Mouse (Mus musculus) liver, embryonic 15.5 days (tissue): ENCODE data around the gene 6820408C15Rik. TPM values are rescaled to one million over a fixed set of nuclear protein-coding genes. Genes with fewer than 3 reads are reported as not detected.
A peak's percentile ranks its signal among the peaks of the same experiment; 100 is the strongest.
"Not testable (repeated sequence)": the region's sequence is repeated elsewhere in the genome, so short reads cannot be mapped to it uniquely, and the experiment has no call there.

Experiments used
- ATAC-seq: fragments of 200-750 bp; cut with Nextera tagmentation; 2 replicates; pipeline ENCODE4 v1.8.0; 2017; ENCODE audit warnings: moderate number of reproducible peaks, mild to moderate bottlenecking, moderate library complexity; ENCODE audit not compliant: insufficient read depth
- H3K27ac ChIP-seq: fragments of 300-500 bp; sonication (generic); replicated peaks from 2 replicates; pipeline ENCODE4 v1.5.1; 2015; ENCODE audit warnings: mild to moderate bottlenecking, inconsistent platforms
- H3K27me3 ChIP-seq: fragments of 300-500 bp; sonication (generic); 2 replicates; pipeline ENCODE4 v1.6.1; 2015; ENCODE audit warnings: mild to moderate bottlenecking, inconsistent platforms
- H3K36me3 ChIP-seq: fragments of 300-500 bp; sonication (generic); replicated peaks from 2 replicates; pipeline ENCODE4 v1.6.1; 2015; ENCODE audit warnings: moderate library complexity, mild to moderate bottlenecking, inconsistent platforms
- H3K4me1 ChIP-seq: fragments of 300-500 bp; sonication (generic); replicated peaks from 2 replicates; pipeline ENCODE4 v1.6.1; 2015; ENCODE audit warnings: inconsistent platforms
- H3K4me2 ChIP-seq: fragments of 300-500 bp; sonication (generic); 2 replicates; pipeline ENCODE4 v1.6.1; 2015; ENCODE audit warnings: moderate library complexity, mild to moderate bottlenecking, inconsistent platforms
- H3K4me3 ChIP-seq: fragments of 300-500 bp; sonication (generic); replicated peaks from 2 replicates; pipeline ENCODE4 v1.5.1; 2015; ENCODE audit warnings: mild to moderate bottlenecking, inconsistent platforms
- H3K9ac ChIP-seq: fragments of 300-500 bp; sonication (generic); 2 replicates; pipeline ENCODE4 v1.6.1; 2015; ENCODE audit warnings: moderate library complexity, mild to moderate bottlenecking, inconsistent platforms
- H3K9me3 ChIP-seq: fragments of 300-500 bp; sonication (generic); replicated peaks from 2 replicates; pipeline ENCODE4 v1.6.1; 2016; ENCODE audit warnings: inconsistent platforms
- WGBS: fragments of 180-500 bp; shearing (Covaris S2); methylation state at CpG from one replicate; pipeline ENCODE4 v1.1.7; 2015; ENCODE audit warnings: mixed read lengths; ENCODE audit not compliant: insufficient replicate concordance; 5-methylcytosine and 5-hydroxymethylcytosine counted together
- polyA plus RNA-seq: library from polyadenylated mRNA; unstranded; fragments of >200 nt; fragmentation: Nextera tagmentation; extraction: Ambion mirVana; gene quantifications from 2 replicates; pipeline ENCODE4 v1.2.1, GENCODE M21; 2015

The 6820408C15Rik gene
- polyA plus RNA-seq, 1 experiment from 2014 or later, result 0.13 TPM

DNA sequence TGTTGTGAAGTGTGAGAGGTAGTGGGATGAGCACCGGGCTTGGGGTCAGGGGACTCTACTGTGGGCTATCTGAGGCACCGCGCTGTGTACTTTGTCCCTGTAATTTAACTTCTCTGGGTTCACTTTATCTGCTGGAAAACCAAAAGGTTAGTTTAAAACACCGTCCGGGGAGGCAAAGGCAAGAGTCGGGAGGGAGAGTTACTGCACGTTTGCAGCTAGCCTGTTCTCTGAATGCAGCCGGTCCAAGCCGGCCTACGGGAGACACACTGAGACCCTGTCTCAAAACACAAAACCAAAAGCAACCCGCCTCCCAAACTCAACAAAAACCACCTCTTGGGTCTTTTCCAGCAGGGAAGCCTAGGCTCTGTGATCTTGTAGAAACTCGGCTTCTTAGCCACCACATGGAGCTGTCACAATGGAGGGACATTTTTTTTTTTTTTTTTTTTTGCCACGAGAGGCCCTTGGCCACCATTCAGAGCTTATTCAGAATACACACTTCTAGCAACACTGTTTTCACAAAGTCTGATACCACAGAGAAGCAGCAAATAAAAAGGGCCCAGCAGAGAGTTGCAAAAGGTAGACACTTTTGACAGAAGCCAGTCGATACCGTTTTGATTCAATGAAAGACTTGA is 2.7 kb upstream of the 6820408C15Rik start:
- Histone ChIP-seq H3K4me3 (peak overlapping the region; percentile 76), H3K9ac (peak overlapping the region; percentile 79), H3K4me1 (peaks cover 53% of the 10 kb centered on the region), H3K27ac (peak overlapping the region; percentile 25), H3K27me3 (no peaks in the 10 kb centered on the region), H3K36me3 (no peaks in the 10 kb centered on the region), H3K9me3 (0 out of 2 replicates have a peak, but pooled peaks cover 3% of the 10 kb centered on the region), H3K4me2 (peak overlapping the region; percentile 94)
- 21% methylated on average over 15 of the region's 15 CpGs for WGBS
- ATAC-seq, result no peak

DNA sequence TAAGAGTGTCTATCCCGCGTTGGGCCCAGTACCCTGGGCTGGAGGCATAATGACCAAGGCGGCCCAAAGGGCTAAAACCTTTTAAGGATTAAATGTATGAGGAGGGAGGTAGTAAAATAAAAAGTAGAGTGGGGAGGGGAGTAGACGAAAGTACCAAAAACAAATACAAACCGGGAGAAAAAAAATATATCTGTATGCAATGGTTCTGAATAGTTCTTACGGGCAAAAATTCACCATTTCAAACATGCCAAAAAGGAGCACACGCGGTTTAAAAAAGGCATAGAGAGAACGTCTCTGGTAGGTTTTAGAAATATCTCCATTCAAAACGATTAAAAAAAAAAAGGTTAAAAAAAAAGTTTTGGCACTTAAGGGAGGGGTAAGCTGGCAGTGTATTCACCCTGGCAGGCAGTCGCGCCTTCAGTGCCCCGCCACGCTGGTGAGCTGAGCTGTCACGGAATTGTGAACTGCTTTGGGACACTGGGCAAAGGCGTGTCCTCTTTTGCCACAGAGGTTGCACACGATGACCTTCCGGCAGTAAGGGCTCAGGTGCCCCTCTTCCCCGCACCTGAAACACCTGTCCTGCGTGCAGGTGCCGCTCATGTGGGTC is 2.1 kb upstream of the 6820408C15Rik start:
- peak overlapping the region; percentile 79 for H3K9ac ChIP-seq
- H3K4me3 ChIP-seq, result peak overlapping the region; percentile 76
- 0 out of 2 replicates have a peak, but pooled peaks cover 3% of the 10 kb centered on the region for H3K9me3 ChIP-seq
- peaks cover 53% of the 10 kb centered on the region for H3K4me1 ChIP-seq
- peak overlapping the region; percentile 90 for H3K27ac ChIP-seq
- no peaks in the 10 kb centered on the region for H3K36me3 ChIP-seq
- ATAC-seq, result peak; percentile 14; the same call in 1 of the 2 replicates
- H3K4me2 ChIP-seq, result peak overlapping the region; percentile 94
- WGBS, result 5% methylated on average over 21 of the region's 21 CpGs
- no peaks in the 10 kb centered on the region for H3K27me3 ChIP-seq

DNA sequence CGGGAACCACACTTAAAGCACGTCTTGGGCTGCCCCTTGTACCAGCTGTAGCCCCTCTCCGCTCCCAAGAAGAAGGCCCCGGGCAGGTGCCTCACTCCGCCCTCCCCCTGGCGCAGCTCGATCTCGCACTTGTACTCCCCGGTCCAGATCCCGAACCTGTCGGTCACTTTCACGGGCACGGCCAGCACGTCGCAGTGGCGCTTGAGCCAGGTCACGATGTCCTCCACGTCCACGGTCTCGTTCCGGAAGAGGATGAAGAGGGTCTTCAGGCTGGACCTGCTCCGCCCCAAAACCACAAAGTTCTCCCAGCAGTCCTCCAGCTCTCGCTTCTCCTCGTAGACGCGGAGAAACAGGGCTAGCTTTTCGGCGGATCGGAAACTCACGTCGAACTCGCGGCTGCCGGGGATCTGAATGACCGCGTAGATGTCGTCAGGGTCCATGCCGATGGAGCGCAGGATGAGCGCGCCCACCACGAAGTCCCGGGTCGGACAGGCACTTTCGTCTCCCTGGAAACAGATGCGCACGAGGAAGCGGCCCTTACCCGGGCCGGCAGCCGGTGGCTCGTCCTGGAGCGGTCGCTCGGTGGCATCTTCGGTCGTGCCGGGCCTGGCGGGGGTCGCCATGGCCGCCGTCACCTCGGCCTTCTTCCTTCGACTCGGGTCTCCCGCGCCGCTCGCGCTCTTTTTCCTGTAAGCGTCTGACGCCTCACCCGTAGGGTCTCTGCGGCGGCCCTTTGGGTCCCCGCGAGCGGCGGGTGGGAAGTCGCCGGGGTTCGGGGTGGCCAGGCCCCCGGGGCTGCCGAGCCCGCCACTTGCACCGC is 1.4 kb upstream of the 6820408C15Rik start:
- peak overlapping the region; percentile 94 for H3K4me2 ChIP-seq
- WGBS, result under 1% methylated on average over 86 of the region's 86 CpGs
- H3K4me3 ChIP-seq, result peak overlapping the region; percentile 76
- H3K4me1 ChIP-seq, result peaks cover 53% of the 10 kb centered on the region
- peak overlapping the region; percentile 90 for H3K27ac ChIP-seq
- H3K9ac ChIP-seq, result peak overlapping the region; percentile 79
- peak; percentile 32 for ATAC-seq
- 0 out of 2 replicates have a peak, but pooled peaks cover 3% of the 10 kb centered on the region for H3K9me3 ChIP-seq
- H3K36me3 ChIP-seq, result no peaks in the 10 kb centered on the region
- H3K27me3 ChIP-seq, result no peaks in the 10 kb centered on the region

DNA sequence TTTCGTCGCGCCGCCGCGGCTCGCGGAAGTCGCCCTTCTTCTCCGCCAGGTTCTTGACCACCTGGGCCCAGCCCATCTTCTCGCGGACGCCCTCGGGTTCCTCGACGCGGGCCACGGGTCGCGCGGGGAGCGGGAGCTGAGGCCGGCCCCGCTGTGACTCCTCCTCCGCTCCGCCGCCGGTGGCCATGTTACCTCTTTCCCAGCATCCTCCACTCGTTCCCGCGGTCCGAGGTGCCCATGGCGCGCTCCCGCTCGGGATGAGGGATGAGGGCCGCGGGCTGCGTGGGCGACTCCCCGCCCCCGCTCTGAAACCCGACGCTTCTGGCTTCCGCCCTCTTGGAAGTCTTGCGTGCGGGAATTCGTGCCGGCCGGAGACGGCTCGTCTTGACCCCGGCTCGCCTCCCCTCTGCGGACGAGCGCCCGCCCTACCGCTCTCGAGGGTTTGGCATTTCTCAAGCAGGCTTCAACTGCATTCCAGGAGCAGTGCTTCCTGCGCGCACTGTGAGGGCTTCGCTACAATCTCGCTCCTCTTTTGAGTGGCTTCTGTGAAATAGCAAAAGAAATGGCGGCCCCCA is 709 bp upstream of the 6820408C15Rik start, which contains the start of gene Zcchc3:
Gene Zcchc3, minus strand, starts transcription at position 437 of the 575 bp plus-strand sequence.
- Histone ChIP-seq H3K27ac (peak within 1 kb of the TSS; percentile 90), H3K27me3 (no peaks in the 10 kb centered on the region), H3K4me2 (peak within 1 kb of the TSS; percentile 94), H3K36me3 (no peaks in the 10 kb centered on the region), H3K4me3 (peak within 1 kb of the TSS; percentile 76), H3K9me3 (0 out of 2 replicates have a peak, but pooled peaks cover 3% of the 10 kb centered on the region), H3K9ac (peak within 1 kb of the TSS; percentile 79), H3K4me1 (peaks cover 50% of the 10 kb centered on the region)
- under 1% methylated on average over 65 of the region's 65 CpGs for WGBS
- ATAC-seq, result peak; percentile 76

DNA sequence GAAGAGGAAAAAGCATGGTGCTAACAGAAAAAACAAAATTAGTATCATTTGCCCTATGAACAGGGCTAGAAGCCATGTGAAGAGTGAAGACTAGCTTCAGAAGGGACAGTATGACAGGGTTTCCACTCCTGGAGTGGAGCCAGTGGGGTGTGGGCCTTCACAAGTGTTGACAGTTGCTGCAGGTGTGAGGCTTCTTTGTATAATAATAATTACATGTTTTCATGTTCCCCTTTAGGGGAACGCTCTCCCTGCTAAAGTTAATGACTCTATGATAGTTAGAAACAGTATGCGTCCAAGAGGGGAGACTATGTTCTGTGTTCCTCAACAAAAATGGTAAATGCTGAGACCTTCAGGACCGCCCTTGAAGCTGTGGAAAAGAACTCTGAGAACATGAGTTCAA is 399 bp downstream of the 6820408C15Rik start:
- H3K9ac ChIP-seq, result no peak overlapping the region
- H3K27me3 ChIP-seq, result no peaks in the 10 kb centered on the region
- H3K4me1 ChIP-seq, result peaks cover 42% of the 10 kb centered on the region
- H3K9me3 ChIP-seq, result 0 out of 2 replicates have a peak, but pooled peaks cover 3% of the 10 kb centered on the region
- H3K27ac ChIP-seq, result no peak overlapping the region
- no peak overlapping the region for H3K4me3 ChIP-seq
- ATAC-seq, result no peak
- no peaks in the 10 kb centered on the region for H3K36me3 ChIP-seq
- WGBS, result 88% methylated on average over 3 of the region's 3 CpGs
- H3K4me2 ChIP-seq, result peak overlapping the region; percentile 94

DNA sequence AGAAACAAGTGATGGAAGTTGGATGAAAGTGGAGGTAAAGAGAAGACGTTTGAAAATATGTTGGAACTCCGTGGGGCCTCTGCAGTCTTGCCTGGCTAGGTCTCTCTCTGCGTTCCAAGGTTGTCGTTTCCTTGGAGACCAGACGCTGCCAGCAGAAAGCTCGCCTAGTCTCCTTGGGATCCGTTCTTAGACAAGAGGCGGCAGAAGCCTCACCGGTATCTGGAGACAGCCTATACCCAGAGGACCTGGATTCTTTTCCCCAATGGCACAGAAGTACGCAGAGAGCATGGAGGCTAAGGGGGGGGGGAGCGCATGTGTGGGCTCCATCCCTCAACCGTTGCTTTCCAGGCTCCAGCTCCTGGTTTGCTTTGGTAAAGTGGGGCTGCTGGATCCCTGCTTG is 12.1 kb downstream of the 6820408C15Rik start:
- 31% methylated on average over 12 of the region's 12 CpGs for WGBS
- Histone ChIP-seq H3K9ac (no peak overlapping the region), H3K27ac (no peak overlapping the region), H3K36me3 (no peaks in the 10 kb centered on the region), H3K4me1 (no peaks in the 10 kb centered on the region), H3K4me3 (no peak overlapping the region), H3K9me3 (no peaks in the 10 kb centered on the region), H3K4me2 (no peak overlapping the region), H3K27me3 (no peaks in the 10 kb centered on the region)
- ATAC-seq, result no peak

DNA sequence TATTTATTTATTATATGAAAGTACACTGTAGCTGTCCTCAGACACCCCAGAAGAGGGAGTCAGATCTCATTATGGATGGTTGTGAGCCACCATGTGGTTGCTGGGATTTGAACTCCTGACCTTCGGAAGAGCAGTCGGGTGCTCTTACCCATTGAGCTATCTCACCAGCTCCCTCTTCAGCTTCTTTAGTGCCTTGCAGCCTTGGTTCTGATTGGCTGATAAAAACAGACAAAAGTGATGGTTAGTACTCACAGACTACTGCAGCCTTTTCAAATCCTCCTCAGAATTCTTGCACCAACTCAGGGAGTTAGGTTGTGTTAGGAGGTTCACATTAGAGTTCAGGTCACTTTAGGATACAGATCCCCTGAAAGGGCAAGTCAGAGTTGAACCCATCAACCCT is 13.1 kb downstream of the 6820408C15Rik start:
- not testable (repeated sequence) for H3K9ac ChIP-seq, H3K36me3 ChIP-seq, H3K9me3 ChIP-seq, H3K4me3 ChIP-seq, H3K4me1 ChIP-seq, H3K27me3 ChIP-seq, ATAC-seq, H3K27ac ChIP-seq, H3K4me2 ChIP-seq
- 72% methylated on average over 2 of the region's 2 CpGs for WGBS

DNA sequence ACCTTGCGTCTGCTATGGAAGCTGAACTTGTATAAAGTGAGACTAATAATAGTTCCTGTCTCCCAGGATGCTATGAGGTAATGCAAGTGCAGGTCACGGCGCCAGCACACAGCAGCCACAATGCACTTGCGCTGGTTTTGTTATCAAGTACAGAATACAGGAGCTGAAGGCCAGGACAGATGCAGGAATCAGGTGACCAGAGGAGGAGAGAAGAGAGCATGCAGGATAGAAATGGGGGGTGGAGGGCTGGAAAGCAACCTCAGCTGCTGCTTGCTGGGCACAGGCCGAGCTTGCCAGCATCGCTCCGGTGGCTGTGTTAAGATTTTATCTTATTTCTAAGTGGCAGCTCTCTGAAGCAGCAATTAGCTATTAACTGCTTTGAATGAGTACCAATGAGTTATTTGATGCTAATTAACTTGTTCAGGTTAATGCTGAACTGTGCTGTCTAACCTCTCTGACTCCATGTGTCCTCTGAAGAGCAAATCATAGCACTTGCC is 21.1 kb downstream of the 6820408C15Rik start:
- Histone ChIP-seq H3K27me3 (no peaks in the 10 kb centered on the region), H3K9ac (no peak overlapping the region), H3K27ac (no peak overlapping the region), H3K36me3 (no peaks in the 10 kb centered on the region), H3K4me1 (peaks cover 9% of the 10 kb centered on the region), H3K4me3 (no peak overlapping the region), H3K4me2 (no peak overlapping the region), H3K9me3 (no peaks in the 10 kb centered on the region)
- no peak for ATAC-seq
- WGBS, result 49% methylated on average over 7 of the region's 7 CpGs

DNA sequence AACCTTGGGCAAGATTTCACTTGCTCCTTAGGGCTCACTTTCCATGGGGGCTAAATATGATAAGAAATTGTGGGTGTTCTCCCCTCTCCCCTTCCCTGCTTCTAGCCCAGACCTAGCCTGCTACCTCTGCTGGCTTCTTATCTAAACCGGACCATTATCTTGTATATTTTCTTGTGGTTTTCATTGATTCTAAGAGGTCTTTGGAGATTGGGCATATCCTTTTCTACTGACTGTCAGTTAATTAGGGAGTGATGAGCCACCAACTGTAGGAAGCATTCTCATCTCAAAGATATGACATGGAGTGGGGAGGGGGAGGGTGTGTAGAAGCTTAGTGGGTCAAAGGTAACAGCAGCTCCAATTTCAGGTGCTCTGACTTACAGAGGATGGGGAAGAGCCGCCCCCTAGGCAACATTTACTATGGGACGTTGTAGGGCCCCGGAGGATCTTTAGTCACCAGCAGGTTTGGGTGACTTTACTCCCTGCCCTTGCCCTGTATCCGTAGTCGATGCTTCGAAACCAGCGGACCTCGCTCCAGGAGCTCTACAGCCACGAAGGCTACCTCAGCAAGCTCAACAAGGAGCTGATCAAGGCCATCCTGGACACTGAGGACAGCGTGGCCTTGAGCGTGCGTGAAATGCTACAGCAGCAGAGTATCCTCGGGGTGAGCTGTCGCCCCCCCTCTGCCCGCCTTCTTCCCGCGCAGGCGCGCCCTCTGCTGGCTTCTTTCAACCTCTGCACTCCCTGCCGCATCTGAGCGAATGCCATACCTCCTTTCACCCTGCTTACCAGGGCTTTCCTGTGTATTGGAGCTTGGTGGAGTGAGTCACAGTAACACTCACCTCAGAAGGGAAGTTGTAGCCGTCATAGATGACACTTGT is 21.8 kb downstream of the 6820408C15Rik start:
- no peaks in the 10 kb centered on the region for H3K27me3 ChIP-seq
- peak; percentile 60; the same call in 1 of the 2 replicates for ATAC-seq
- no peaks in the 10 kb centered on the region for H3K9me3 ChIP-seq
- 0 out of 2 replicates have a peak overlapping the region, but pooled peaks have one; percentile 32 for H3K9ac ChIP-seq
- no peak overlapping the region for H3K27ac ChIP-seq
- peak overlapping the region; percentile 46 for H3K4me3 ChIP-seq
- H3K4me2 ChIP-seq, result peak overlapping the region; percentile 77
- H3K36me3 ChIP-seq, result no peaks in the 10 kb centered on the region
- 2% methylated on average over 23 of the region's 23 CpGs for WGBS
- peaks cover 9% of the 10 kb centered on the region for H3K4me1 ChIP-seq

DNA sequence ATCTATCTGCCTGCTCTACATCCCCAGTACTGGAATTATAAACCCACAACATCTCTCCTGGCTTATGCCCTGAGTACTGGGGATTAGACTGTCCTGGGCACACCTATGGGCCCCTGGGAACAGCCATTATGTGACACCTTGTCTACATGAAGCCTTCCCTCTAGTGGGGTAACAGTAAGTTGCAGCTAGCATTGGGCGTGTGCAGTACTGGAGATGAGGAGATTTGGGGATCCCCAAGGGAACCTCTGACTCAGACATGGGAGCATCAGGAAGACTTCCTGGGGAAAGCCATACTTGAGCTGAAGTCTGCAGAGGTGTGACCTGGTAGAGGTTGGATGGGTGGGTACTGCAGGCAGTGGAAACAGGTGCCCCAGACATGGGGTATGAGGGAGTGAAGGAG is 23.6 kb downstream of the 6820408C15Rik start:
- Histone ChIP-seq H3K36me3 (no peaks in the 10 kb centered on the region), H3K9me3 (no peaks in the 10 kb centered on the region), H3K4me1 (peaks cover 9% of the 10 kb centered on the region), H3K27me3 (no peaks in the 10 kb centered on the region), H3K27ac (no peak overlapping the region), H3K4me3 (no peak overlapping the region), H3K9ac (no peak overlapping the region), H3K4me2 (no peak overlapping the region)
- ATAC-seq, result no peak
- 59% methylated on average over 1 of the region's 1 CpGs for WGBS
